Mouse (Mus musculus): ENCODE results near the gene Grm7. TPM values are rescaled to one million over a fixed set of nuclear protein-coding genes. Genes with fewer than 3 reads are reported as not detected.

The Grm7 gene
- total and polyA plus RNA-seq, 2 experiments from 2014 or later = 28.5 to 51.9 TPM

- ATAC-seq (ENCODE audit: low FRiP score) (no peak), DNase-seq (ENCODE audit: low spot score) (no peak)
- no peaks in the 10 kb centered on the region for H3K4me1 ChIP-seq (ENCODE audit: insufficient read depth, low read length)
- no peak overlapping the region for H3K4me2 ChIP-seq (ENCODE audit: low read depth, low read length, poor library complexity, severe bottlenecking)
- no peaks in the 10 kb centered on the region for H3K36me3 ChIP-seq (ENCODE audit: insufficient read depth, low read length)
- TF ChIP-seq CTCF (IDR thresholded peaks at IDR 0.05) = no peak
- no peaks in the 10 kb centered on the region for H3K27me3 ChIP-seq (ENCODE audit: insufficient read depth, low read length)
- WGBS = 86% methylated on average over 3 of the region's 3 CpGs
- H3K9ac ChIP-seq (replicated peaks; ENCODE audit: low read length, poor library complexity, severe bottlenecking) = no peak overlapping the region
- no peak overlapping the region for H3K27ac ChIP-seq (ENCODE audit: low read depth, low read length)
- no peak overlapping the region for H3K4me3 ChIP-seq (ENCODE audit: low read depth, low read length)
- no peaks in the 10 kb centered on the region for H3K9me3 ChIP-seq (ENCODE audit: low read length)
Observed at GRCm38 (mm10) chr6:111084569-111084968, 439.2 kb downstream of the Grm7 start.

GRCm38 (mm10) chr6:111094818-111095217 is 449.4 kb downstream of the Grm7 start:
- Histone ChIP-seq H3K27me3 (ENCODE audit: insufficient read depth, low read length) (no peaks in the 10 kb centered on the region), H3K9ac (replicated peaks; ENCODE audit: low read length, poor library complexity, severe bottlenecking) (no peak overlapping the region), H3K4me1 (ENCODE audit: insufficient read depth, low read length) (no peaks in the 10 kb centered on the region), H3K27ac (ENCODE audit: low read depth, low read length) (no peak overlapping the region), H3K4me2 (ENCODE audit: low read depth, low read length, poor library complexity, severe bottlenecking) (no peak overlapping the region), H3K9me3 (ENCODE audit: low read length) (no peaks in the 10 kb centered on the region), H3K36me3 (ENCODE audit: insufficient read depth, low read length) (no peaks in the 10 kb centered on the region), H3K4me3 (ENCODE audit: low read depth, low read length) (no peak overlapping the region)
- 84% methylated on average over 1 of the region's 1 CpGs for WGBS
- ATAC-seq (ENCODE audit: low FRiP score) (no peak), DNase-seq (ENCODE audit: low spot score) (no peak)
- no peak for TF ChIP-seq CTCF (IDR thresholded peaks at IDR 0.05)

GRCm38 (mm10) chr6:111105485-111105884 is 460.1 kb downstream of the Grm7 start:
- Histone ChIP-seq H3K9ac (replicated peaks; ENCODE audit: low read length, poor library complexity, severe bottlenecking) (no peak overlapping the region), H3K4me3 (ENCODE audit: low read depth, low read length) (no peak overlapping the region), H3K9me3 (ENCODE audit: low read length) (no peaks in the 10 kb centered on the region), H3K36me3 (ENCODE audit: insufficient read depth, low read length) (no peaks in the 10 kb centered on the region), H3K4me1 (ENCODE audit: insufficient read depth, low read length) (no peaks in the 10 kb centered on the region), H3K27me3 (ENCODE audit: insufficient read depth, low read length) (no peaks in the 10 kb centered on the region), H3K4me2 (ENCODE audit: low read depth, low read length, poor library complexity, severe bottlenecking) (no peak overlapping the region), H3K27ac (ENCODE audit: low read depth, low read length) (no peak overlapping the region)
- no peak for TF ChIP-seq CTCF (IDR thresholded peaks at IDR 0.05)
- ATAC-seq (ENCODE audit: low FRiP score) (no peak), DNase-seq (ENCODE audit: low spot score) (no peak)
- 51% methylated on average over 1 of the region's 1 CpGs for WGBS

GRCm38 (mm10) chr6:111161037-111161436 is 515.7 kb downstream of the Grm7 start:
- no peak overlapping the region for H3K9ac ChIP-seq (replicated peaks; ENCODE audit: low read length, poor library complexity, severe bottlenecking)
- no peak overlapping the region for H3K4me3 ChIP-seq (ENCODE audit: low read depth, low read length)
- no peak for DNase-seq (ENCODE audit: low spot score)
- H3K36me3 ChIP-seq (ENCODE audit: insufficient read depth, low read length) = no peaks in the 10 kb centered on the region
- H3K4me1 ChIP-seq (ENCODE audit: insufficient read depth, low read length) = no peaks in the 10 kb centered on the region
- H3K27me3 ChIP-seq (ENCODE audit: insufficient read depth, low read length) = no peaks in the 10 kb centered on the region
- TF ChIP-seq CTCF (IDR thresholded peaks at IDR 0.05) = no peak
- 87% methylated on average over 1 of the region's 1 CpGs for WGBS
- no peak overlapping the region for H3K4me2 ChIP-seq (ENCODE audit: low read depth, low read length, poor library complexity, severe bottlenecking)
- ATAC-seq (ENCODE audit: low FRiP score) = no peak
- H3K27ac ChIP-seq (ENCODE audit: low read depth, low read length) = no peak overlapping the region
- H3K9me3 ChIP-seq (ENCODE audit: low read length) = no peaks in the 10 kb centered on the region

GRCm38 (mm10) chr6:111195333-111195732 is 550.0 kb downstream of the Grm7 start:
- WGBS = 84% methylated on average over 3 of the region's 3 CpGs
- no peaks in the 10 kb centered on the region for H3K4me1 ChIP-seq (ENCODE audit: insufficient read depth, low read length)
- H3K4me2 ChIP-seq (ENCODE audit: low read depth, low read length, poor library complexity, severe bottlenecking) = no peak overlapping the region
- no peak overlapping the region for H3K9ac ChIP-seq (replicated peaks; ENCODE audit: low read length, poor library complexity, severe bottlenecking)
- no peaks in the 10 kb centered on the region for H3K36me3 ChIP-seq (ENCODE audit: insufficient read depth, low read length)
- H3K4me3 ChIP-seq (ENCODE audit: low read depth, low read length) = no peak overlapping the region
- H3K9me3 ChIP-seq (ENCODE audit: low read length) = no peaks in the 10 kb centered on the region
- H3K27me3 ChIP-seq (ENCODE audit: insufficient read depth, low read length) = no peaks in the 10 kb centered on the region
- no peak for TF ChIP-seq CTCF (IDR thresholded peaks at IDR 0.05)
- H3K27ac ChIP-seq (ENCODE audit: low read depth, low read length) = no peak overlapping the region
- DNase-seq (ENCODE audit: low spot score) (no peak), ATAC-seq (ENCODE audit: low FRiP score) (no peak)

- H3K4me3 ChIP-seq (ENCODE audit: low read depth, low read length) = no peak overlapping the region
- no peak overlapping the region for H3K4me2 ChIP-seq (ENCODE audit: low read depth, low read length, poor library complexity, severe bottlenecking)
- no peaks in the 10 kb centered on the region for H3K9me3 ChIP-seq (ENCODE audit: low read length)
- WGBS = 24% methylated on average over 6 of the region's 6 CpGs
- no peaks in the 10 kb centered on the region for H3K36me3 ChIP-seq (ENCODE audit: insufficient read depth, low read length)
- H3K27ac ChIP-seq (ENCODE audit: low read depth, low read length) = no peak overlapping the region
- H3K27me3 ChIP-seq (ENCODE audit: insufficient read depth, low read length) = no peaks in the 10 kb centered on the region
- H3K9ac ChIP-seq (replicated peaks; ENCODE audit: low read length, poor library complexity, severe bottlenecking) = no peak overlapping the region
- no peaks in the 10 kb centered on the region for H3K4me1 ChIP-seq (ENCODE audit: insufficient read depth, low read length)
- DNase-seq (ENCODE audit: low spot score) = peak; percentile 61
- ATAC-seq (ENCODE audit: low FRiP score) = no peak
- TF ChIP-seq CTCF (IDR thresholded peaks at IDR 0.05) = no peak
Observed at GRCm38 (mm10) chr6:111221083-111221729, 575.8 kb downstream of the Grm7 start.
